Mouse (Mus musculus): Measurements from ENCODE around the gene Ccdc13. TPM values are rescaled to one million over a fixed set of nuclear protein-coding genes. Genes with fewer than 3 reads are reported as not detected.

The Ccdc13 gene
- total and polyA plus RNA-seq, 3 experiments = 0.25 TPM; not detected in 2

GRCm38 (mm10) chr9:121757835-121758814 lies 81.1 kb downstream of the Ccdc13 start:
- DNase-seq (ENCODE audit: extremely low read depth) = no peak
- peaks cover 51 to 74% of the 10 kb centered on the region in 2 experiments for H3K36me3 ChIP-seq (replicated peaks in 1 of 2; ENCODE audit: control insufficient read depth in 1 of 2, insufficient read depth in 1 of 2, low read length in 1 of 2)
- no peaks in the 10 kb centered on the region for H3K27me3 ChIP-seq (replicated peaks)
- peaks cover 0 to 7% of the 10 kb centered on the region in 2 experiments; a peak in 1 of 4 replicates for H3K4me1 ChIP-seq (ENCODE audit: control insufficient read depth in 1 of 2, insufficient read depth in 2 of 2)
- H3K4me2 ChIP-seq (ENCODE audit: insufficient read depth, low read depth, poor library complexity, severe bottlenecking) = no peak overlapping the region
- in situ Hi-C loops (cut with MboI; ENCODE audit: low pct_ligation_motif_present, low pct_unique_long_range_greater_than_20kb, low sequenced_read_pairs) = no loop called here
- peaks cover 27% of the 10 kb centered on the region for H3K9me3 ChIP-seq (replicated peaks; ENCODE audit: low read length)
- H3K79me2 ChIP-seq (replicated peaks; ENCODE audit: control insufficient read depth, extremely low read depth, insufficient read depth, poor library complexity, severe bottlenecking) = no peaks in the 10 kb centered on the region
- dilution Hi-C loops (cut with MboI; ENCODE audit: extremely low pct_ligation_motif_present, extremely low pct_unique_long_range_greater_than_20kb, low sequenced_read_pairs) = no loop called here
- no peak overlapping the region for H3K4me3 ChIP-seq (replicated peaks in 1 of 3; ENCODE audit: low read depth in 2 of 3, low read length in 2 of 3, poor library complexity in 1 of 3)
- TF ChIP-seq RAD21 (IDR thresholded peaks at IDR 0.05; ENCODE audit: low read depth, low read length) (no peak), CTCF (conservative IDR thresholded peaks at IDR 0.05 in 1 of 2, IDR thresholded peaks at IDR 0.05 in 1 of 2; ENCODE audit: low read depth in 2 of 2, low read length in 2 of 2) (no peak), TCF12 (IDR thresholded peaks at IDR 0.05; ENCODE audit: low read depth, low read length) (no peak), USF2 (conservative IDR thresholded peaks at IDR 0.05; ENCODE audit: low read depth, low read length) (no peak), MAZ (IDR thresholded peaks at IDR 0.05; ENCODE audit: low read depth, low read length) (no peak), UBTF (IDR thresholded peaks at IDR 0.05; ENCODE audit: low read depth, low read length) (no peak), MEF2A (IDR thresholded peaks at IDR 0.05; ENCODE audit: borderline replicate concordance, low read depth, low read length) (no peak), MXI1 (IDR thresholded peaks at IDR 0.05; ENCODE audit: low read depth, low read length) (no peak), ZC3H11A (IDR thresholded peaks at IDR 0.05; ENCODE audit: low read depth, low read length) (no peak), MYC (IDR thresholded peaks at IDR 0.05; ENCODE audit: low read depth, low read length) (no peak), IRF4 (IDR thresholded peaks at IDR 0.05; ENCODE audit: low read depth, low read length) (no peak), RCOR1 (conservative IDR thresholded peaks at IDR 0.05; ENCODE audit: low read depth, low read length) (no peak), ELF1 (IDR thresholded peaks at IDR 0.05; ENCODE audit: low read depth, low read length) (no peak), SMC3 (IDR thresholded peaks at IDR 0.05; ENCODE audit: low read depth, low read length) (no peak), POLR2AphosphoS2 (IDR thresholded peaks at IDR 0.05; ENCODE audit: low read depth, low read length) (no peak), NRF1 (IDR thresholded peaks at IDR 0.05; ENCODE audit: low read depth, low read length) (no peak), E2F4 (IDR thresholded peaks at IDR 0.05; ENCODE audit: insufficient replicate concordance, low read depth, low read length) (no peak), EP300 (IDR thresholded peaks at IDR 0.05; ENCODE audit: low read length) (no peak), BHLHE40 (IDR thresholded peaks at IDR 0.05; ENCODE audit: low read depth, low read length) (no peak), POLR2A (IDR thresholded peaks at IDR 0.05; ENCODE audit: low read depth, low read length) (no peak; the same call in 1 of the 2 replicates)
- no peak overlapping the region for H3K27ac ChIP-seq (ENCODE audit: insufficient read depth, low read depth)
- H3K9ac ChIP-seq (ENCODE audit: insufficient read depth, low read depth) = no peak overlapping the region
